Mouse (Mus musculus): ENCODE measurements around the gene Scnn1a.

DNA sequence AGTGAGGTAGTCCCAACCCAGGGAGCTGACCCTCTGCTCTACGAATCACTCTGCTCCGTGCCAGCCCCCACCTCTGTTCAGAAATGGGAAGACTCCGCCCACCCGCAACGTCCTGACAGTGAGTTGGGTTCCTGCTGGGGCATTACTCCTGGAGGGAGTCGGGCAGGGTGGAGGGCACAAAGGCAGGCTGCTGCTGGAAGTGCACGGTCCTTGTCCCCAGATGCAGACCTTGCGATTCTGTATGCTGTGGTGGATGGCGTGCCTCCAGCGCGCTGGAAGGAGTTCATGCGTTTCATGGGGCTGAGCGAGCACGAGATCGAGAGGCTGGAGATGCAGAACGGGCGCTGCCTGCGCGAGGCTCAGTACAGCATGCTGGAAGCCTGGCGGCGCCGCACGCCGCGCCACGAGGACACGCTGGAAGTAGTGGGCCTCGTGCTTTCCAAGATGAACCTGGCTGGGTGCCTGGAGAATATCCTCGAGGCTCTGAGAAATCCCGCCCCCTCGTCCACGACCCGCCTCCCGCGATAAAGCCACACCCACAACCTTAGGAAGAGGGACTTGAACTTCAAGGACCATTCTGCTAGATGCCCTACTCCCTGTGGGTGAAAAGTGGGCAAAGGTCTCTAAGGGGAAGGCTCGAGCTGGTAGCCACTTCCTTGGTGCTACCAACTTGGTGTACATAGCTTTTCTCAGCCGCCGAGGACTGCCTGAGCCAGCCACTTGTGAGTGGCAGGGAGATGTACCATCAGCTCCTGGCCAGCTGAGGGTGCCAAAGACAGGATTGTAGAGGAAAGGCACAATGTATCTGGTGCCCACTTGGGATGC is 41.2 kb downstream of the Scnn1a start:
- TF ChIP-seq POLR2A (IDR thresholded peaks at IDR 0.05; ENCODE audit: borderline replicate concordance, insufficient read depth, low read length) (no peak), CTCF (IDR thresholded peaks at IDR 0.05; ENCODE audit: borderline replicate concordance, insufficient read depth, low read depth, low read length) (no peak)

Data from cerebellum, adult 2 months (tissue).